Mouse (Mus musculus): ENCODE measurements around the gene Nae1. TPM values are rescaled to one million over a fixed set of nuclear protein-coding genes. Genes with fewer than 3 reads are reported as not detected.

The Nae1 gene
- polyA plus RNA-seq, 1 experiment from 2014 or later: 89.4 TPM

- H3K4me1 ChIP-seq (ENCODE audit: control insufficient read depth, insufficient read depth, low read length): no peaks in the 10 kb centered on the region
- H3K9ac ChIP-seq (ENCODE audit: low read length): no peak overlapping the region
- ATAC-seq (ENCODE audit: insufficient read depth, low FRiP score): peak; percentile 62; the same call in 1 of the 2 replicates
- no peaks in the 10 kb centered on the region for H3K27me3 ChIP-seq (ENCODE audit: control insufficient read depth, insufficient read depth, low read length)
- no peak overlapping the region for H3K27ac ChIP-seq (ENCODE audit: low read length)
- no peaks in the 10 kb centered on the region for H3K9me3 ChIP-seq (replicated peaks; ENCODE audit: control insufficient read depth, low read length)
- H3K36me3 ChIP-seq (ENCODE audit: control insufficient read depth, insufficient read depth, low read length): no peaks in the 10 kb centered on the region
- no peak overlapping the region for H3K4me3 ChIP-seq (replicated peaks; ENCODE audit: low read length)
- H3K4me2 ChIP-seq (ENCODE audit: low read depth, low read length): no peak overlapping the region
- 61% methylated on average over 3 of the region's 3 CpGs for WGBS
These were observed 62.0 kb downstream of the Nae1 start for GRCm38 (mm10) chr8:104472465-104472864.

GRCm38 (mm10) chr8:104467463-104467862, 67.0 kb downstream of the Nae1 start:
- ATAC-seq (ENCODE audit: insufficient read depth, low FRiP score): no peak
- Histone ChIP-seq H3K4me3 (replicated peaks; ENCODE audit: low read length) (no peak overlapping the region), H3K4me2 (ENCODE audit: low read depth, low read length) (no peak overlapping the region), H3K9me3 (replicated peaks; ENCODE audit: control insufficient read depth, low read length) (no peaks in the 10 kb centered on the region), H3K36me3 (ENCODE audit: control insufficient read depth, insufficient read depth, low read length) (no peaks in the 10 kb centered on the region), H3K9ac (ENCODE audit: low read length) (no peak overlapping the region), H3K27me3 (ENCODE audit: control insufficient read depth, insufficient read depth, low read length) (no peaks in the 10 kb centered on the region), H3K4me1 (ENCODE audit: control insufficient read depth, insufficient read depth, low read length) (no peaks in the 10 kb centered on the region), H3K27ac (ENCODE audit: low read length) (no peak overlapping the region)
- 73% methylated on average over 2 of the region's 2 CpGs for WGBS

Other genes starting within 250 kb of the Nae1 start
- not detected in 2 replicates for gene Cmtm2a, start 241.5 kb downstream of the Nae1 start, polyA plus RNA-seq (2015; fragmentation: Nextera tagmentation; extraction: Ambion mirVana)
- not detected in 2 replicates for gene Gm45711, start 224.6 kb downstream of the Nae1 start, polyA plus RNA-seq (2015; fragmentation: Nextera tagmentation; extraction: Ambion mirVana)
- not detected in 2 replicates for gene Cmtm1, start 224.5 kb downstream of the Nae1 start, polyA plus RNA-seq (2015; fragmentation: Nextera tagmentation; extraction: Ambion mirVana)
- not detected in 2 replicates for gene Gm11020, start 213.1 kb downstream of the Nae1 start, polyA plus RNA-seq (2015; fragmentation: Nextera tagmentation; extraction: Ambion mirVana)
- gene Cmtm2b, start 212.4 kb downstream of the Nae1 start, polyA plus RNA-seq (2015; fragmentation: Nextera tagmentation; extraction: Ambion mirVana): not detected in 2 replicates
- gene Cmtm3, start 195.2 kb downstream of the Nae1 start, polyA plus RNA-seq (2015; fragmentation: Nextera tagmentation; extraction: Ambion mirVana): 120 and 129 TPM in 2 replicates
- gene Cmtm4, start 138.8 kb downstream of the Nae1 start, polyA plus RNA-seq (2015; fragmentation: Nextera tagmentation; extraction: Ambion mirVana): 4.3 and 4.7 TPM in 2 replicates
- gene Dync1li2, start 91.6 kb downstream of the Nae1 start, polyA plus RNA-seq (2015; fragmentation: Nextera tagmentation; extraction: Ambion mirVana): 63.5 and 67.6 TPM in 2 replicates
- gene Terb1, start 24.7 kb downstream of the Nae1 start, polyA plus RNA-seq (2015; fragmentation: Nextera tagmentation; extraction: Ambion mirVana): 0.14 and 0.20 TPM in 2 replicates
- 1.5 and 1.6 TPM in 2 replicates for gene Car7, start 52 bp upstream of the Nae1 start, polyA plus RNA-seq (2015; fragmentation: Nextera tagmentation; extraction: Ambion mirVana)
- gene Pdp2, start 56.8 kb upstream of the Nae1 start, polyA plus RNA-seq (2015; fragmentation: Nextera tagmentation; extraction: Ambion mirVana): 13.3 and 14.1 TPM in 2 replicates
- gene Cdh16, start 89.8 kb upstream of the Nae1 start, polyA plus RNA-seq (2015; fragmentation: Nextera tagmentation; extraction: Ambion mirVana): 1.6 and 2.0 TPM in 2 replicates
- 9.2 and 14.4 TPM in 2 replicates for gene Rrad, start 96.7 kb upstream of the Nae1 start, polyA plus RNA-seq (2015; fragmentation: Nextera tagmentation; extraction: Ambion mirVana)
- 92.6 and 93.6 TPM in 2 replicates for gene Ciao2b, start 107.3 kb upstream of the Nae1 start, polyA plus RNA-seq (2015; fragmentation: Nextera tagmentation; extraction: Ambion mirVana)
- gene Ces2a, start 199.4 kb upstream of the Nae1 start, polyA plus RNA-seq (2015; fragmentation: Nextera tagmentation; extraction: Ambion mirVana): 1.3 and 1.4 TPM in 2 replicates

Data from stomach, embryonic 16.5 days (tissue).